Mouse (Mus musculus) splenic B cell, adult 2 months (primary cell): ENCODE measurements around the gene Kir3dl1.
"Not testable (repeated sequence)": the region's sequence is repeated elsewhere in the genome, so short reads cannot be mapped to it uniquely, and the experiment has no call there.

Source experiments
- DNase-seq: peaks from one replicate; pipeline ENCODE4 v3.0.0-alpha.2; 2011; ENCODE audit warnings: low read depth, low spot score
- H3K27me3 ChIP-seq: 2 replicates; pipeline ENCODE4 v1.6.1; 2012; ENCODE audit warnings: mild to moderate bottlenecking, low read length, moderate library complexity, mixed read lengths; ENCODE audit not compliant: control insufficient read depth, poor library complexity, insufficient read depth, severe bottlenecking
- H3K36me3 ChIP-seq: 2 replicates; pipeline ENCODE4 v1.6.1; 2012; ENCODE audit warnings: mild to moderate bottlenecking, low read length, moderate library complexity, mixed read lengths; ENCODE audit not compliant: control insufficient read depth, poor library complexity, insufficient read depth, severe bottlenecking

Kir3dl1 gene

GRCm38 (mm10) chrX:136517699-136518098 lies at the start of gene Kir3dl1:
Kir3dl1 (plus strand) TSS chrX:136517999.
- H3K36me3 ChIP-seq, DNase-seq, H3K27me3 ChIP-seq: not testable (repeated sequence)

GRCm38 (mm10) chrX:136543956-136544355 lies 26.2 kb downstream of the Kir3dl1 start, which contains the start of gene Kir3dl2:
Kir3dl2 (minus strand) TSS chrX:136544056.
- not testable (repeated sequence) for DNase-seq, H3K36me3 ChIP-seq, H3K27me3 ChIP-seq

- not testable (repeated sequence) for H3K27me3 ChIP-seq, DNase-seq, H3K36me3 ChIP-seq
Observed at GRCm38 (mm10) chrX:136569094-136569493, 51.3 kb downstream of the Kir3dl1 start.
